Mouse (Mus musculus): ENCODE measurements around the gene Cdh23. TPM values are rescaled to one million over a fixed set of nuclear protein-coding genes. Genes with fewer than 3 reads are reported as not detected.

The Cdh23 gene
- polyA plus RNA-seq, 1 experiment from 2014 or later: 0.90 TPM

- Histone ChIP-seq H3K4me2 (replicated peaks) (no peak overlapping the region), H3K4me1 (no peaks in the 10 kb centered on the region), H3K9ac (no peak overlapping the region), H3K27ac (no peak overlapping the region), H3K36me3 (no peaks in the 10 kb centered on the region), H3K4me3 (no peak overlapping the region), H3K27me3 (no peaks in the 10 kb centered on the region), H3K9me3 (no peaks in the 10 kb centered on the region)
- 39% methylated on average over 6 of the region's 6 CpGs for WGBS
- no peak for ATAC-seq (ENCODE audit: insufficient number of reproducible peaks, insufficient read depth, low FRiP score, low TSS enrichment)
Measured at GRCm38 (mm10) chr10:60390177-60390903, 305.9 kb downstream of the Cdh23 start.

GRCm38 (mm10) chr10:60389447-60389865 lies 306.8 kb downstream of the Cdh23 start:
- Histone ChIP-seq H3K4me3 (no peak overlapping the region), H3K27ac (no peak overlapping the region), H3K36me3 (no peaks in the 10 kb centered on the region), H3K9me3 (no peaks in the 10 kb centered on the region), H3K4me1 (no peaks in the 10 kb centered on the region), H3K9ac (no peak overlapping the region), H3K27me3 (no peaks in the 10 kb centered on the region), H3K4me2 (replicated peaks) (no peak overlapping the region)
- no peak for ATAC-seq (ENCODE audit: insufficient number of reproducible peaks, insufficient read depth, low FRiP score, low TSS enrichment)
- 39% methylated on average over 9 of the region's 9 CpGs for WGBS

DNA sequence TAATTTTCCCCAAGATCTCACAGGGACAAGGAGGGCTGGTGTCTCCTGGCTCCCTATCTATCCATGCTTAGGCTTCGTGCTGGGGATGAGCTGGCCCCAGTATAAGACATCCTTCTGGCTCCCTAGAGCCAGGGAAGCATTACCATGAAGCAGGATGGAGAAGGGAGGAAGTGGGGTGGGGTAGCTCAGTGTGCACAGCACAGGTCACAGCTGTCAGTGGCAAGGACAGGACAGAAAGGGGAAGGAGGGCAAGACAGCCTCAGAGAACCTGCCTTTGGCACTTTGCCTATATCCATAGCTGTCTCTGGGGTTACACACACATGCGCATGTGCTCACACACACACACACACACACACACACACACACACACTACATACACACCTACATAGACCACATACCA lies 308.0 kb downstream of the Cdh23 start:
- Histone ChIP-seq H3K4me2 (replicated peaks) (no peak overlapping the region), H3K4me3 (no peak overlapping the region), H3K36me3 (no peaks in the 10 kb centered on the region), H3K9ac (no peak overlapping the region), H3K9me3 (no peaks in the 10 kb centered on the region), H3K27ac (no peak overlapping the region), H3K27me3 (no peaks in the 10 kb centered on the region), H3K4me1 (no peaks in the 10 kb centered on the region)
- ATAC-seq (ENCODE audit: insufficient number of reproducible peaks, insufficient read depth, low FRiP score, low TSS enrichment): no peak
- WGBS: 88% methylated on average over 2 of the region's 2 CpGs

GRCm38 (mm10) chr10:60381142-60381925 lies 315.0 kb downstream of the Cdh23 start:
- no peaks in the 10 kb centered on the region for H3K36me3 ChIP-seq
- no peak overlapping the region for H3K4me2 ChIP-seq (replicated peaks)
- H3K27ac ChIP-seq: no peak overlapping the region
- no peaks in the 10 kb centered on the region; the same call in 1 of the 2 replicates for H3K4me1 ChIP-seq
- H3K9me3 ChIP-seq: no peaks in the 10 kb centered on the region
- no peak overlapping the region for H3K4me3 ChIP-seq
- ATAC-seq (ENCODE audit: insufficient number of reproducible peaks, insufficient read depth, low FRiP score, low TSS enrichment): no peak
- WGBS: 72% methylated on average over 10 of the region's 10 CpGs
- no peaks in the 10 kb centered on the region for H3K27me3 ChIP-seq
- 0 out of 2 replicates have a peak overlapping the region, but pooled peaks have one; percentile 12 for H3K9ac ChIP-seq

GRCm38 (mm10) chr10:60380229-60380628 lies 316.1 kb downstream of the Cdh23 start:
- H3K4me2 ChIP-seq (replicated peaks): no peak overlapping the region
- WGBS: 59% methylated on average over 3 of the region's 3 CpGs
- ATAC-seq (ENCODE audit: insufficient number of reproducible peaks, insufficient read depth, low FRiP score, low TSS enrichment): no peak
- H3K9me3 ChIP-seq: no peaks in the 10 kb centered on the region
- H3K4me1 ChIP-seq: no peaks in the 10 kb centered on the region; the same call in 1 of the 2 replicates
- no peak overlapping the region for H3K4me3 ChIP-seq
- H3K27ac ChIP-seq: no peak overlapping the region
- no peaks in the 10 kb centered on the region for H3K27me3 ChIP-seq
- H3K36me3 ChIP-seq: no peaks in the 10 kb centered on the region
- H3K9ac ChIP-seq: no peak overlapping the region

DNA sequence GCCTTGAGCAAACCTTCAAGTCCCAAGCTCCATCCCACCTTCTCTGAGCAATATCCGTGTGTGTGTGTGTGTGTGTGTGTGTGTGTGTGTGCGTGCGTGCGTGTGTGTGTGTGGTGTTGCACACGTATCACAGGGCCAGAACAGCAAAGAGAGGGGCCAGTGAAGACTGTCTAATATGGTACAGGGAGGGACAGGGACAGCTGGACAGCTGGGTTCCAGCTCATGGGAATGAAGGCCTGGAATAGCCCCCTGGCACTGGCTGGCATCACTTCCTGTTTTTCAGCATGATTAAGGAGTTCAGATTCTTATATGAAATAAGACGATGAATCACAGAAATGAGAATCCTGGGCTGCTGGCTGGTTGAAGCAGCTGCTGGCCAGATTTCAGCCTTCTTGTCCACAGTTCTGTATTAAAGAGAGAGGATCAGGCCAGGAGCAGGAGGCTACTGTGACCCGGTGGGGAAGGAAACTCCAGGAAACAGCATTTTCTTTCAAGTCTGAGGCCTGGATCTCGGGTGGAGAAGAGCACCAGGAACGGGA lies 316.8 kb downstream of the Cdh23 start:
- Histone ChIP-seq H3K36me3 (no peaks in the 10 kb centered on the region), H3K27me3 (no peaks in the 10 kb centered on the region), H3K9ac (no peak overlapping the region), H3K4me1 (no peaks in the 10 kb centered on the region; the same call in 1 of the 2 replicates), H3K4me3 (no peak overlapping the region), H3K9me3 (no peaks in the 10 kb centered on the region), H3K27ac (no peak overlapping the region), H3K4me2 (replicated peaks) (no peak overlapping the region)
- no peak for ATAC-seq (ENCODE audit: insufficient number of reproducible peaks, insufficient read depth, low FRiP score, low TSS enrichment)
- WGBS: 61% methylated on average over 9 of the region's 9 CpGs

DNA sequence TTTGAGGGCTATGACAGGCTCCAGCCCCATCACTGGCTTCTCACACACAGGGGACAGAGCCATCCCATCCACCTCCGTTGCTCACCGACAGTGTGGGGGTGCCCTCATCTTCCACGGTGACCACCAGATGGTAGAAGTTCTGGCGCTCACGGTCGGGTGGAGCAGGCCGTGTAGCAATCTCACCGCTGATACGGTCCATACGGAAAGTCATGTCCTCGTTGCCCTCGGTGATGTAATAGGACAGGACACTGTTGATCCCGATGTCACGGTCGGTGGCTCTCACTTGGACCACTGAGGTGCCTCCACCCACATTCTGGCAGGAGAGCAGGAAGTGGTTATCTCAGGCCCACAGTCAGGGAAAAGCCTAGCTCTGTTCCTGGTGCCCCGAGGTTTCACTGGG lies 319.6 kb downstream of the Cdh23 start:
- H3K36me3 ChIP-seq: no peaks in the 10 kb centered on the region
- H3K4me2 ChIP-seq (replicated peaks): no peak overlapping the region
- no peak overlapping the region for H3K4me3 ChIP-seq
- WGBS: 88% methylated on average over 16 of the region's 16 CpGs
- no peaks in the 10 kb centered on the region for H3K9me3 ChIP-seq
- ATAC-seq (ENCODE audit: insufficient number of reproducible peaks, insufficient read depth, low FRiP score, low TSS enrichment): no peak
- H3K4me1 ChIP-seq: peaks cover 13% of the 10 kb centered on the region
- no peak overlapping the region for H3K9ac ChIP-seq
- no peaks in the 10 kb centered on the region for H3K27me3 ChIP-seq
- H3K27ac ChIP-seq: no peak overlapping the region

GRCm38 (mm10) chr10:60373937-60374578 lies 322.2 kb downstream of the Cdh23 start:
- no peak for ATAC-seq (ENCODE audit: insufficient number of reproducible peaks, insufficient read depth, low FRiP score, low TSS enrichment)
- WGBS: 31% methylated on average over 8 of the region's 8 CpGs
- Histone ChIP-seq H3K36me3 (no peaks in the 10 kb centered on the region), H3K27me3 (no peaks in the 10 kb centered on the region), H3K9me3 (no peaks in the 10 kb centered on the region), H3K27ac (0 out of 2 replicates have a peak overlapping the region, but pooled peaks have one; percentile 14), H3K4me2 (replicated peaks) (no peak overlapping the region), H3K9ac (no peak overlapping the region), H3K4me3 (no peak overlapping the region), H3K4me1 (peaks cover 13% of the 10 kb centered on the region)

DNA sequence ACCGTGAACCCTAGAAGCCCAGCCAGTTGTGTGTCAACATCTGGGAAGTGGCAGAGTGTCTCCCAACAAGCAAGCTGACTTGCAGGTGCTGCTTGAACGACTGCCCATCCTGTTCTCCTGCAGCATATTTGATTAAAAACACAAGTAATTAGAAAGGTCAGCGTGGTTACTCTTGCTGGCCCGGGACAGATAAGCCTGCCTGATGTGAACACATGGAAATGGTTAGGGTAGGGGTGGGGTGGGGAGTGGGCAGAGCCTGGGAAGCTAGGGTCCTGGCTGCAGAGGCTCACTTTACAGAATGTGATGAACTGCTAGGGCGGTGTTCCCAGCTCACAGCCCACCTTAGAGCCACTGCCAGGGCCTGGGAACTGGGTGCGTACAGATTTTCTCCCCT lies 322.8 kb downstream of the Cdh23 start:
- H3K36me3 ChIP-seq: no peaks in the 10 kb centered on the region

DNA sequence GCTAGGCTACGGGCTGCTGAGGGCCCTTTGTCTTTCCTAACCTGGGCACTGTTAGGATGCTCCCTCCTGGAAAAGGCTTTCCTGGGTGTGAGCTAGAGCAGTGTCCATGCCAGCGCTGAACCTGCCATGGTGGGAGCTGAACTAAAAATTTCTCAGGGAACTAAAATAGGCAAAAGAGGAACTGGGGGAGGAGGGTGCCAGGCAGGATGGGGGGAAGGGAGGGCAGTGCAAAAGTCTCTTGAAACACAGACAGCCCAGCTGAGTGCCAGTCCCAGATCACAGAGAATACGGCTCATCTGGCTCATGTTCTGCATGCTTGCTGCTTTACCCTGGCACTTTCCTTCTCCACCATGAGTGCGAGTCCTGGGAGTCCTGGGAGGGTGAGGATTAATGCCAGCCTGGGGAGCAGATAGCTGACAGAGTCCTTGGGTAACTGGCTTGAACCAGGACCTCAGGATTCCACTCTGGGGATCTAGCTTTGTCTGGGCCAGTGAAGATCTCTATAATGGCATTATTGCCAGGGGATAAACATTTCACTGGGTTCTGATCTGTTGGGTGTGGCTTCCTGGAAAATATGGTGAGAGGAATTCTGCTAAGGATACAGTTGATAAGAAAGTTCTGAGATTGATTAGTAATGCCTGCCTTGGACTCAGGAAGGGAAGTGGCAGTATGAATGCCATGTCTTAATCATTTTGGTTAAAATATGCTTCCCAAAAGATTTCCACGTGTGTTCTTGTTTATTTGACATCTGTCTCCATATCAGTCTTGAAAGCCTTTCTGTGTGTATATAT lies 324.5 kb downstream of the Cdh23 start:
- WGBS: 72% methylated on average over 5 of the region's 5 CpGs
- H3K27me3 ChIP-seq: no peaks in the 10 kb centered on the region
- no peak for ATAC-seq (ENCODE audit: insufficient number of reproducible peaks, insufficient read depth, low FRiP score, low TSS enrichment)
- no peaks in the 10 kb centered on the region for H3K9me3 ChIP-seq
- peaks cover 13% of the 10 kb centered on the region for H3K4me1 ChIP-seq
- no peaks in the 10 kb centered on the region for H3K36me3 ChIP-seq
- no peak overlapping the region for H3K4me2 ChIP-seq (replicated peaks)
- no peak overlapping the region for H3K27ac ChIP-seq
- H3K4me3 ChIP-seq: no peak overlapping the region
- H3K9ac ChIP-seq: no peak overlapping the region

More for the DNA sequence above, 322.8 kb downstream of the Cdh23 start:
- Histone ChIP-seq H3K9me3 (no peaks in the 10 kb centered on the region), H3K4me1 (peaks cover 13% of the 10 kb centered on the region), H3K4me2 (replicated peaks) (no peak overlapping the region), H3K27me3 (no peaks in the 10 kb centered on the region), H3K27ac (peak overlapping the region; percentile 26), H3K9ac (no peak overlapping the region), H3K4me3 (no peak overlapping the region)
- ATAC-seq (ENCODE audit: insufficient number of reproducible peaks, insufficient read depth, low FRiP score, low TSS enrichment): no peak
- 20% methylated on average over 6 of the region's 6 CpGs for WGBS

GRCm38 (mm10) chr10:60370601-60371061 lies 325.7 kb downstream of the Cdh23 start:
- H3K4me1 ChIP-seq: peaks cover 13% of the 10 kb centered on the region
- H3K4me2 ChIP-seq (replicated peaks): no peak overlapping the region
- no peak overlapping the region for H3K27ac ChIP-seq
- H3K27me3 ChIP-seq: no peaks in the 10 kb centered on the region
- no peak overlapping the region for H3K9ac ChIP-seq
- WGBS: 72% methylated on average over 5 of the region's 5 CpGs
- no peaks in the 10 kb centered on the region for H3K9me3 ChIP-seq
- H3K36me3 ChIP-seq: no peaks in the 10 kb centered on the region
- H3K4me3 ChIP-seq: no peak overlapping the region
- ATAC-seq (ENCODE audit: insufficient number of reproducible peaks, insufficient read depth, low FRiP score, low TSS enrichment): no peak
